Mouse (Mus musculus) spleen, adult 2 months (tissue): ENCODE data around the gene Cptp.

Source experiments
- CTCF ChIP-seq: fragments of 200-500 bp; IDR thresholded peaks from 2 replicates; pipeline ENCODE4 v1.5.1; 2011; ENCODE audit warnings: mild to moderate bottlenecking, inconsistent platforms; ENCODE audit not compliant: insufficient read depth, insufficient read length, insufficient replicate concordance; ENCODE audit errors: extremely low read depth
- POLR2A ChIP-seq: fragments of 200-500 bp; IDR thresholded peaks from 2 replicates; pipeline ENCODE4 v1.6.1; 2011; ENCODE audit warnings: low read depth, low read length, inconsistent platforms

GRCm38 (mm10) chr4:155896461-155896860 lies 27.2 kb upstream of the Cptp start:
- TF ChIP-seq POLR2A (no peak), CTCF (no peak)
